ENCODE assay signal across 12 mouse cellular contexts in the genomic region with DNA sequence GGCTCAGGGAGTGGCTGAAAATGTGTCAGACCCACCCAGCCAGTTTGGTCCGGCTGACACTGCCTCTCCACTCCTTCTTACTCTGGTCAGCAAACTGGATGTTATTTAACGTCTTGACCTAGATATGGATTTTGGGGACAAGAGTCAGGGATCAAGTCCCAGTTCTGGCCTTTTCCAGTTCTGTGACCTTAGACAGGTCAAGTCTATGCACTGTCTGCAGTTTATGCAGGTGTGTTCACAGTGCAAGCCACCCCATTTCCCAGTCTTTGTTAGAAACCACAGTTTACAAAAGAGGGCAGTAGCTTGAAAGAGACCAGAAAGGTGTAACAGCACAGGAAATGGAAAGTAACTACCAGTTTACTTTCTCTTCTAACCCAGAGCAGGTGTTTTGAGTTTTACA. TPM values are rescaled to one million over a fixed set of nuclear protein-coding genes. Genes with fewer than 3 reads are reported as not detected.
DNase-seq lines count a peak whose midpoint lies in the region; ATAC-seq and TF ChIP-seq lines count a peak whose summit lies in the region.
"Had no signal": no experiment of that assay in that cellular context is flagged by ENCODE, and none has a peak within 500 bp of the region (broad histone marks: within the 10 kb centered on the region; RNA-seq: fewer than 3 reads in every experiment).

No protein-coding gene starts in this region.

- intact Hi-C loops in left cerebral cortex, adult 2 months (cut with DNase I), result loop anchor here (1.0 to 10.0 kb wide), 5 partner anchors 61 to 325 kb away; no protein-coding TSS in a partner anchor
- intact Hi-C loops in left cerebral cortex, postnatal 10 days (cut with DNase I), result loop anchor here (2.0 to 5.0 kb wide), 3 partner anchors 63 to 163 kb away; no protein-coding TSS in a partner anchor

- H3K36me3 ChIP-seq in embryonic facial prominence, embryonic 14.5 days (ENCODE audit: control insufficient read depth, insufficient read depth, low read length), result no peaks in the 10 kb centered on the region
- peaks cover 14% of the 10 kb centered on the region for H3K36me3 ChIP-seq in midbrain, embryonic 12.5 days
- H3K36me3 ChIP-seq: heart, embryonic 12.5 days; liver, embryonic 12.5 days had no signal

- H3K27me3 ChIP-seq in embryonic facial prominence, embryonic 14.5 days (replicated peaks; ENCODE audit: control insufficient read depth, insufficient read depth, low read length), result no peaks in the 10 kb centered on the region
- H3K27me3 ChIP-seq in midbrain, embryonic 12.5 days, result no peaks in the 10 kb centered on the region; the same call in 1 of the 2 replicates

- peak overlapping the region; percentile 94; the same call in 1 of the 2 replicates for H3K27ac ChIP-seq in left cerebral cortex, adult 2 months
- H3K27ac ChIP-seq in embryonic facial prominence, embryonic 14.5 days (replicated peaks; ENCODE audit: low read depth, low read length), result no peak overlapping the region
- H3K27ac ChIP-seq in midbrain, embryonic 12.5 days (replicated peaks), result 0 out of 2 replicates have a peak overlapping the region, but pooled peaks have one; percentile 31
- H3K27ac ChIP-seq: liver, embryonic 12.5 days had no signal

- H3K9me3 ChIP-seq in embryonic facial prominence, embryonic 14.5 days (ENCODE audit: control insufficient read depth, low read length), result no peaks in the 10 kb centered on the region
- no peaks in the 10 kb centered on the region for H3K9me3 ChIP-seq in midbrain, embryonic 12.5 days
- H3K9me3 ChIP-seq: heart, embryonic 12.5 days; liver, embryonic 12.5 days had no signal

- WGBS in embryonic facial prominence, embryonic 14.5 days, result 33% methylated on average over 2 of the region's 2 CpGs
- 37% methylated on average over 2 of the region's 2 CpGs for WGBS in midbrain, embryonic 12.5 days

- DNase-seq in left cerebral cortex, adult 2 months (ENCODE audit: extremely low spot score in 1 of 2, low spot score in 2 of 2), result no peak
- DNase-seq in left cerebral cortex, adult 11 months (ENCODE audit: low spot score), result no peak
- DNase-seq in embryonic facial prominence, embryonic 14.5 days (ENCODE audit: low spot score), result no peak
- DNase-seq in thymus, postnatal 10 days (ENCODE audit: low spot score in 2 of 2), result peak; percentile 63 to 70
- DNase-seq in left cerebral cortex, postnatal 10 days (ENCODE audit: extremely low spot score in 1 of 2, low spot score in 2 of 2), result no peak
- DNase-seq in cerebellum, adult 9-11 months, result no peak
- no peak for DNase-seq in heart, adult 18-20 months

- no peak overlapping the region for H3K9ac ChIP-seq in embryonic facial prominence, embryonic 14.5 days (ENCODE audit: low read depth, low read length)
- no peak overlapping the region for H3K9ac ChIP-seq in midbrain, embryonic 12.5 days (replicated peaks)
- H3K9ac ChIP-seq: heart, embryonic 12.5 days; liver, embryonic 12.5 days had no signal

- ATAC-seq in embryonic facial prominence, embryonic 14.5 days (ENCODE audit: low read depth), result no peak
- peak; percentile 16; the same call in 1 of the 2 replicates for ATAC-seq in midbrain, embryonic 12.5 days (ENCODE audit: low FRiP score, low read depth)
- ATAC-seq: liver, embryonic 12.5 days had no signal

- H3K4me2 ChIP-seq in embryonic facial prominence, embryonic 14.5 days (ENCODE audit: low read depth, low read length), result peak overlapping the region; percentile 54; the same call in 1 of the 2 replicates
- H3K4me2 ChIP-seq in midbrain, embryonic 12.5 days (replicated peaks), result no peak overlapping the region

- H3K4me3 ChIP-seq in left cerebral cortex, adult 2 months, result peak overlapping the region; percentile 62; the same call in 1 of the 2 replicates
- H3K4me3 ChIP-seq in embryonic facial prominence, embryonic 14.5 days (ENCODE audit: low read depth, low read length), result no peak overlapping the region
- H3K4me3 ChIP-seq in midbrain, embryonic 12.5 days, result no peak overlapping the region
- H3K4me3 ChIP-seq: liver, embryonic 12.5 days had no signal

- TF ChIP-seq CTCF in left cerebral cortex, adult 2 months (IDR thresholded peaks at IDR 0.05), result no peak

- H3K4me1 ChIP-seq in embryonic facial prominence, embryonic 14.5 days (ENCODE audit: control insufficient read depth, insufficient read depth, low read length), result peaks cover 18% of the 10 kb centered on the region
- H3K4me1 ChIP-seq in midbrain, embryonic 12.5 days, result peaks cover 33% of the 10 kb centered on the region
- H3K4me1 ChIP-seq: liver, embryonic 12.5 days had no signal

RNA-seq across cellular contexts. Expression of gene Nsg2, which starts 0.5 kb away (rescaled TPM):
- total RNA-seq in left cerebral cortex, adult 2 months (2021), result 100 to 1,000 TPM; 605 to 615 TPM
- polyA plus RNA-seq in embryonic facial prominence, embryonic 14.5 days (2014; fragmentation: Nextera tagmentation; extraction: Ambion mirVana), result 3.7 and 4.2 TPM in 2 replicates
- polyA plus RNA-seq in midbrain, embryonic 12.5 days (2016; fragmentation: Nextera tagmentation; extraction: Ambion mirVana), result 193 and 198 TPM in 2 replicates
- 100 to 1,000 TPM; 873 to 894 TPM for total RNA-seq in left cerebral cortex, postnatal 10 days (2021)
- 1 to 10 TPM in 1 of 2 experiments, under 1 TPM in 1; 0.69 to 1.4 TPM for total RNA-seq in heart, adult 18-20 months (2021)
- total RNA-seq: MEL had no signal

RNA-seq across cellular contexts. Expression of gene 4930524B15Rik, which starts 34.3 kb away (rescaled TPM):
- not detected for total RNA-seq in left cerebral cortex, adult 2 months (2021)
- polyA plus RNA-seq in embryonic facial prominence, embryonic 14.5 days (2014; fragmentation: Nextera tagmentation; extraction: Ambion mirVana), result 0.10 TPM in 1 of 2 replicates, not detected in the other
- polyA plus RNA-seq in midbrain, embryonic 12.5 days (2016; fragmentation: Nextera tagmentation; extraction: Ambion mirVana), result 0.11 and 0.18 TPM in 2 replicates
- total RNA-seq in left cerebral cortex, postnatal 10 days (2021), result under 1 TPM in 1 of 2 experiments, not detected in 1; 0.17 TPM
- total RNA-seq in heart, adult 18-20 months (2021), result not detected
- total RNA-seq: adrenal gland, postnatal 10 days; MEL had no signal
- polyA plus RNA-seq: liver, embryonic 12.5 days had no signal

Comparison
In these comparisons a context has a peak if more than half of its experiments do, and no peak if none do; other contexts are left out.
1. DNase-seq: peak in thymus, postnatal 10 days (2 of 2); none in left cerebral cortex, adult 2 months (0 of 2), left cerebral cortex, adult 11 months (single experiment), embryonic facial prominence, embryonic 14.5 days (single experiment), left cerebral cortex, postnatal 10 days (0 of 2), cerebellum, adult 9-11 months (single experiment) and heart, adult 18-20 months (0 of 2).
2. RNA of gene Nsg2, which starts 0.5 kb away (total RNA-seq): 873 to 894 TPM in left cerebral cortex, postnatal 10 days and 605 to 615 TPM in left cerebral cortex, adult 2 months; 0.69 to 1.4 TPM in heart, adult 18-20 months; every median in the first group is over 100 times any median in the second.